Mouse (Mus musculus) small intestine, adult 2 months (tissue): ENCODE measurements around the gene Snd1.

Source experiments
- CTCF ChIP-seq: fragments of 200-500 bp; IDR thresholded peaks from 2 replicates; pipeline ENCODE4 v1.5.1; 2012; ENCODE audit warnings: low read depth, mild to moderate bottlenecking, control low read depth, inconsistent platforms, low read length, moderate library complexity, mixed read lengths; ENCODE audit not compliant: insufficient replicate concordance, insufficient read length; ENCODE audit errors: extremely low read depth
- POLR2A ChIP-seq: fragments of 200-500 bp; IDR thresholded peaks from 2 replicates; pipeline ENCODE4 v1.6.1; 2012; ENCODE audit warnings: low read depth, mild to moderate bottlenecking, control low read depth, inconsistent platforms, low read length, moderate library complexity

GRCm38 (mm10) chr6:28914981-28915380 lies 440.0 kb downstream of the Snd1 start:
- TF ChIP-seq CTCF (no peak), POLR2A (no peak)
